Mouse (Mus musculus) bone marrow, adult 2 months (tissue): ENCODE results near the gene Klhdc1.

Source experiments
- CTCF ChIP-seq: fragments of 200-500 bp; IDR thresholded peaks from 2 replicates; pipeline ENCODE4 v1.5.1; 2011; ENCODE audit warnings: low read length, control low read depth; ENCODE audit not compliant: control insufficient read depth, insufficient read depth
- POLR2A ChIP-seq: fragments of 200-500 bp; IDR thresholded peaks from 2 replicates; pipeline ENCODE4 v1.6.1; 2011; ENCODE audit warnings: low read depth, mild to moderate bottlenecking, control low read depth, low read length, borderline replicate concordance; ENCODE audit not compliant: control insufficient read depth

DNA sequence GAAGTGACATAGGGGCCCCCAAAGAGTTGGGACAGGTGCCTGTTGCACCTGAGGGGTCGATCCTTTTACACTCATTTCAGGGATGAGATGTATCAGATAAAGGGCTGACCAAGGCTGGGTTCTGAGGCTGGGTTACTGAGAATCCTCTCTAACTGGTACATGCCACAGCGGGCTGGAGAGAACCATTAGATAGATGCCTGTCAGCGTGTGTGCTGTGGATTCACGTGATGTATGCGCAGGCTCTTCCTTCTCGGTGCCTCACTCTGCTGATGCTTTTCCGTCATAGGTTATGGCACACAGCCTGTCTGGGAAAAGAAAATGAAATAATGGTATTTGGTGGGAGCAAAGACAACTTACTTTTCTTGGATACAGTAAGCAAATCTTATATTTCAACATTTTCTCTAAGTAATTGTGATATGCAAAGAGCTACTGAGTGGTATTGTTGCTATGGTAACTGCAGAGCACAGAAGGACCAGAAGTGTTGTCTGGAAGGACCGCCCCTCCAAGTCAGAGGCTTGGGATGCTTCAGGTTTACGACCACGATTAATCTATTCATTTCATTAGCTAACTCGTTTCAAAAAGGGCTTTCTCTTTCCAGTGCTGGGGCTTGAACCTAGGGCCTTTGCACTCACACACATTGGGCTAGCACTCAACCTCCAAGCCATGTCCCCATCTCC, 27.1 kb downstream of the Klhdc1 start:
- no peak for TF ChIP-seq POLR2A
- no peak for TF ChIP-seq CTCF
